8 mouse cellular contexts compared by ENCODE assay signal in the genomic region with DNA sequence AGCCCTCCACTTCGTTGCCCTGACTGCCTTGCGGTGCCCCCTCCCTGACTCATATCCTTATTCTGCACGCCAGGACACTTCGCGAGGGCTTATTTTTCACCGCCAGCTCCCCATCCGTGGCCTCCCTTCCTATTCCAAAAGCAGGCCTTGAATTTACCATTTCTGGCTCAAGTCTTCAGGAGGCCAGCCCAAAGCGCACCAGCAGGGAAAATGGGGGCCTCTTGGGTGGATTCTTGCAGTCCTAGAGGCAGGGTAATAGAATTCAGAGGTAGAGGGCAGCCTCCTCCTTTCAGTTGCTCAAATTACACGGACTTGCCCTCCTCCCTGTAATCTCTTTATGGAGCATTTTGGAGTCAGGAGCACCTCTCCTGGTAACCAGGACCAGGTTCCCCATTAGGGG. TPM values are rescaled to one million over a fixed set of nuclear protein-coding genes. Genes with fewer than 3 reads are reported as not detected.
DNase-seq lines count a peak whose midpoint lies in the region; ATAC-seq and TF ChIP-seq lines count a peak whose summit lies in the region.

No protein-coding gene starts in this region.

- peak overlapping the region; percentile 97 for H3K27ac ChIP-seq in kidney, embryonic 14.5 days (ENCODE audit: low read depth, low read length)
- no peak overlapping the region for H3K27ac ChIP-seq in bone marrow, adult 2 months (ENCODE audit: control insufficient read depth, insufficient read depth, low read depth, low read length, poor library complexity)
- peak overlapping the region; percentile 63; the same call in 1 of the 2 replicates for H3K27ac ChIP-seq in hindbrain, embryonic 13.5 days
- H3K27ac ChIP-seq in midbrain, embryonic 15.5 days = peak overlapping the region; percentile 40

- H3K9ac ChIP-seq in kidney, embryonic 14.5 days (ENCODE audit: low read depth, low read length) = peak overlapping the region; percentile 14; the same call in 1 of the 2 replicates
- peak overlapping the region; percentile 62 for H3K9ac ChIP-seq in hindbrain, embryonic 13.5 days
- peak overlapping the region; percentile 32; the same call in 1 of the 2 replicates for H3K9ac ChIP-seq in midbrain, embryonic 15.5 days

- H3K4me1 ChIP-seq in kidney, embryonic 14.5 days (ENCODE audit: control insufficient read depth, insufficient read depth, low read length) = peaks cover 79% of the 10 kb centered on the region
- H3K4me1 ChIP-seq in bone marrow, adult 2 months (ENCODE audit: control insufficient read depth, insufficient read depth, low read length) = peaks cover 7% of the 10 kb centered on the region; the same call in 1 of the 2 replicates
- peaks cover 71% of the 10 kb centered on the region for H3K4me1 ChIP-seq in hindbrain, embryonic 13.5 days (replicated peaks)
- H3K4me1 ChIP-seq in midbrain, embryonic 15.5 days = peaks cover 66% of the 10 kb centered on the region

- no peak; the same call in 1 of the 2 replicates for ATAC-seq in kidney, embryonic 14.5 days (ENCODE audit: low FRiP score, low TSS enrichment)
- no peak; the same call in 1 of the 2 replicates for ATAC-seq in hindbrain, embryonic 13.5 days (ENCODE audit: low FRiP score)
- ATAC-seq in midbrain, embryonic 15.5 days (replicated peaks) = no peak

- no peak for DNase-seq in kidney, postnatal 4 days
- no peak for DNase-seq in thymus, postnatal 25 days
- no peak for DNase-seq in cerebellum, postnatal 4 days (ENCODE audit: low spot score in 2 of 2)
- DNase-seq in right cerebral cortex, postnatal 14 days = no peak

- H3K27me3 ChIP-seq in kidney, embryonic 14.5 days (ENCODE audit: control insufficient read depth, insufficient read depth, low read length) = peaks cover 12% of the 10 kb centered on the region; the same call in 1 of the 2 replicates
- peaks cover 57% of the 10 kb centered on the region for H3K27me3 ChIP-seq in hindbrain, embryonic 13.5 days
- peaks cover 15% of the 10 kb centered on the region for H3K27me3 ChIP-seq in midbrain, embryonic 15.5 days (replicated peaks)

- no peaks in the 10 kb centered on the region for H3K9me3 ChIP-seq in kidney, embryonic 14.5 days (ENCODE audit: control insufficient read depth, low read length)
- H3K9me3 ChIP-seq in hindbrain, embryonic 13.5 days = no peaks in the 10 kb centered on the region
- H3K9me3 ChIP-seq in midbrain, embryonic 15.5 days = no peaks in the 10 kb centered on the region

- under 1% methylated on average over 9 of the region's 9 CpGs for WGBS in kidney, embryonic 14.5 days
- 8% methylated on average over 9 of the region's 9 CpGs for WGBS in bone marrow, adult 2 months
- WGBS in hindbrain, embryonic 13.5 days = under 1% methylated on average over 9 of the region's 9 CpGs
- WGBS in midbrain, embryonic 15.5 days = under 1% methylated on average over 9 of the region's 9 CpGs

- peaks cover 13% of the 10 kb centered on the region for H3K36me3 ChIP-seq in kidney, embryonic 14.5 days (ENCODE audit: control insufficient read depth, insufficient read depth, low read length)
- H3K36me3 ChIP-seq in hindbrain, embryonic 13.5 days = no peaks in the 10 kb centered on the region
- H3K36me3 ChIP-seq in midbrain, embryonic 15.5 days (replicated peaks) = no peaks in the 10 kb centered on the region

- TF ChIP-seq CTCF in bone marrow, adult 2 months (IDR thresholded peaks at IDR 0.05; ENCODE audit: control insufficient read depth, insufficient read depth, low read length) = no peak

- TF ChIP-seq POLR2A in bone marrow, adult 2 months (IDR thresholded peaks at IDR 0.05; ENCODE audit: borderline replicate concordance, control insufficient read depth, low read depth, low read length) = no peak

- peak overlapping the region; percentile 25 for H3K4me3 ChIP-seq in kidney, embryonic 14.5 days (ENCODE audit: low read length)
- peak overlapping the region; percentile 21 for H3K4me3 ChIP-seq in bone marrow, adult 2 months (replicated peaks; ENCODE audit: control insufficient read depth, low read depth, low read length)
- peak overlapping the region; percentile 38 for H3K4me3 ChIP-seq in hindbrain, embryonic 13.5 days
- peak overlapping the region; percentile 36 for H3K4me3 ChIP-seq in midbrain, embryonic 15.5 days

- peak overlapping the region; percentile 56 for H3K4me2 ChIP-seq in kidney, embryonic 14.5 days (replicated peaks; ENCODE audit: low read depth, low read length)
- H3K4me2 ChIP-seq in hindbrain, embryonic 13.5 days = peak overlapping the region; percentile 69
- peak overlapping the region; percentile 80 for H3K4me2 ChIP-seq in midbrain, embryonic 15.5 days

RNA-seq across cellular contexts. Expression of a gene that starts 6.0 kb away (rescaled TPM):
- polyA plus RNA-seq in kidney, embryonic 14.5 days (2014; fragmentation: Nextera tagmentation; extraction: Ambion mirVana) = 6.7 and 9.6 TPM in 2 replicates
- polyA plus RNA-seq in bone marrow, adult 2 months (2011; ENCODE audit: insufficient read depth, insufficient read length, low replicate concordance, missing spikeins) = 3.4 and 9.6 TPM in 2 replicates
- 8.3 and 8.8 TPM in 2 replicates for polyA plus RNA-seq in hindbrain, embryonic 13.5 days (2015; fragmentation: Nextera tagmentation; extraction: Ambion mirVana)
- 8.7 and 8.9 TPM in 2 replicates for polyA plus RNA-seq in midbrain, embryonic 15.5 days (2015; fragmentation: Nextera tagmentation; extraction: Ambion mirVana)

RNA-seq across cellular contexts. Expression of a gene that starts 22.2 kb away (rescaled TPM):
- polyA plus RNA-seq in kidney, embryonic 14.5 days (2014; fragmentation: Nextera tagmentation; extraction: Ambion mirVana) = 30.0 and 37.5 TPM in 2 replicates
- 27.1 and 67.5 TPM in 2 replicates for polyA plus RNA-seq in bone marrow, adult 2 months (2011; ENCODE audit: insufficient read depth, insufficient read length, low replicate concordance, missing spikeins)
- polyA plus RNA-seq in hindbrain, embryonic 13.5 days (2015; fragmentation: Nextera tagmentation; extraction: Ambion mirVana) = 47.4 and 47.6 TPM in 2 replicates
- polyA plus RNA-seq in midbrain, embryonic 15.5 days (2015; fragmentation: Nextera tagmentation; extraction: Ambion mirVana) = 62.5 and 63.5 TPM in 2 replicates
